Mouse (Mus musculus) ovary, postnatal 14 days (tissue): Measurements from ENCODE around the gene D430042O09Rik.
A peak's percentile ranks its signal among the peaks of the same experiment; 100 is the strongest.
"Not testable (repeated sequence)": the region's sequence is repeated elsewhere in the genome, so short reads cannot be mapped to it uniquely, and the experiment has no call there.

Source experiments
- DNase-seq: peaks from one replicate; pipeline ENCODE4 v3.0.0; 2022; ENCODE audit warnings: low spot score

Gene D430042O09Rik

DNA sequence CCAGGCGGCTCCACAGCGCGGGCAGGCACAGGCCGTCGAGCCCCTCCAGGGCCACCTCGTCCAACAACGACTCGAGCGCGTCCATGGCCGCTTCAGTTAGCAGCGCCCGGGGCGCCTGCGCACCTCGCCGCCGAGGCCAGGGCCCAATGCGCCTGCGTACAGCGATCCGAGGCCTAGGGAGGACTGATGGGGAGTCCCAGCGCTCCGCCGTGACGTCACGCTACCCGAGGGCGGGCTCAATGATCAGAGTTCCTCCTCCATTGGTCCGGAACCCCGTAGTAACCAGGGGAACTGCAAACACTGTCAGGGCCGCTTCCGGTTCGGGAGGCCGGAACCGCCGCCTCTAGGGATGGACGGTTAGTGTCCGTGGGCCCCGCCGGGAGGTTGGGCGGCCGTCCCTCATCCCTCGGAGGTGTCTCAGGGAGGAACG, at the start of gene D430042O09Rik, which contains the start of gene Gtf3c1:
TSS of gene D430042O09Rik (plus strand) at position 296 of the 430 bp plus-strand sequence.
TSS of gene Gtf3c1 (minus strand) at position 188 of the 430 bp plus-strand sequence.
- peak; percentile 99 for DNase-seq

DNA sequence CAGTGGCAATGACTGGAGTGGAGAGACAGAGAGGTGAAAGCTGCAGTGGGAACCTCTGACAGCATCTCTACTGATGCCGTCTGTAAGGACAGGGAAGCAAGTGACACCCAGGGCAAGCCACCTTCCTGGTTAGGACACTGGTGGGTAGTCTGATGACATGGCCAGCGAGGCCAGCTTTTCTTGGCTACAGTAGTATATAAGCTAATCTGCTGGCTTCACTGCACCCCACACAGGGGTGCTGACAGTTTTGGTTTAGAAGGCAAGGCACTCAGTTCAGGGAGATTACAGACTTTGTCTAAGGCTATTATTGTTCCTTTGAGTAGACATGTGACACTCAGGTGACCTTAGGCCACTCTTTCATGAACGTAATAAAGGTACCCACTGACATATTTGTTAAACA, 44.0 kb upstream of the D430042O09Rik start:
- no peak for DNase-seq

DNA sequence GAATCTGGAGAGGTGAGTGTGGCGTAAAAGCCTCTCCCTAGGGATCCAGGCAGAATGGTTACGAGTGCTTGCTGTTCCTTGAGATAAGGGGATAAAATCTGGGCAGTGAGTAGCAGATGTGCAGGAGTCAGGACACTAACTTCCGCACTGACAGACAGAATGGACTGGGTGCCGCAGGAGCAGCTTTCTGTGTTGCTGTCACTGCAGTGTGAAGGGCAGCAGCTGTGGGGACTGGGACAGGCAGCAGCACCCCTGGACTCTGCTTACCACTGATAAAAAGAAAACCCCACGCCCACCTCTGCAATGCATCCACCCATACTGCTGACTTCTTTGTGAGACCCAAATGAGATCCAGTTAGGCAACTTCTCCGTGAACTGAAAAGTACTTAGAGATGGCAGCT, 36.8 kb upstream of the D430042O09Rik start:
- DNase-seq = no peak

DNA sequence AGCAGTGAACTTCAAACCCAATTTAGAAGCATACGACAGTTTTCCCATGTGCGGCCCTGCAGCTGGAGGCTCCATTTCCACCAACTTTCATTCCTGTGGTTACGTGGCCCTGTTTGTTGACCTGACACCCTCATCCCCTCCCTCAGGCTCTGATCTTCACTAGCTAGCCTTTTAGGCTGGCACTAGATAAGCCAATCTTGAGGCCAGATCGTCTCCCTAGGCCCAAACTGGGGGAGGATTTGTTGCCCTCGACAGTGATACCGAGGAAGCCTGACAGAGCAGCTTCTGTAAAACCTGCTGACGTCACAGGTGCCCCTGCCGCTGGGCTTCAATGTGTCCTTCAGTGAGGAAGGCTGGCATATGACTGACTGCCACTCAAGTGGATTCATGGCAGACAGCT, 36.3 kb upstream of the D430042O09Rik start:
- DNase-seq = no peak

DNA sequence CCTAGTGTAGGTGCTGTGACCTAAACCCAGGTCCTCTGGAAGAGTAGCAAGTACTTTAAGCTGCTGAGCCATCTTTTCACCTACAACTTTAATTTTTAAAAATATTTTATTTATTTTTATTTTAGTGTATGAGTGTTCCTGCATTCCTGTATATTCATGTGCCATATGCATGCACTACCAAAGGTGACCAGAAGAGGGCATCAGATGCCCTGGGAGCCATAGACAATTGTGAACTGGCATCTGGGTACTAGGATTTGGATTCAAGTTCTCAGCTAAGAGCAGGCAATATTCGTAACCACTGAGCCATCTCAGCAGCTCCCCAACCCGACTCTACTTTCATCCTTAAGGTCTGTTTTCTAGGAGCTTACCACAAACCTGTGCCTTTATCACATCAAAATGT, 32.8 kb upstream of the D430042O09Rik start:
- DNase-seq = peak; percentile 42

DNA sequence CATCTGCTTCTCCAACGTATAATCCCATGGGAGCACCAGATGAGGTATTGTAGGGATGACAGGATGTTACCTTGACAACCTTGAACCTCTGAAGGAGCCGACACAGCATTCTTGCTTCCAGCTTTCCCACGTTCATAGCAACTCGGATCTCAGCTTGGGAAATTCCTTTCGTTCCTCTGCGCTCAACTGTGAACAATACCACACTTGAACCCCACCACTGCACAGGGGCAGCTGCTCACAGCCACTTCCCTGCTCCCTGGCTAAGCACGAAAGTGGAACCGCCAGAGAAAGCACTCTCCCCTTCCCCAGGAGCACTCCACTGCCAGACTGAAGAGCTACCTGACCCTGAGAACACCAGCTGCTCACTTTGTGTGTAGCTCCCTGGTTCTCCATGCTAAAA, 28.9 kb upstream of the D430042O09Rik start:
- DNase-seq = no peak

DNA sequence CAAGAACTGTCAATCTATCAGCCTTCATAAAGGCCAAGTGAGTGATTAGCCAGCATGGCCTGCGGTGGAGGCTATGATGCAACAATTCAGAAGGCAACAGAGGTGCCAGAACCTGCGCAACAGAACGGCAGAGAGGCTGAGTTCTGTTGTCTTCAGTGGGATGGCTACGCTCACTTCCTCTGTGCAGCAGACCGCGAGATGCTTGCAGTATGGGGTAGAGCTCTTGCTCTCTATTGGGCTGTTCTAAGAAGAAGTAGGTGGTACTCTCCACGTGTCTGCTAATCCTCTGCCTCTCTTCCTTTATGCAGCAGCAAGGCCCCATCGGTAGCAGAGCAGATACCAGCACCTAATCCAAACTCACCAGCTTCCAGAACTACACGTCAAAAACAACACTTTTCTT, 27.8 kb upstream of the D430042O09Rik start:
- no peak for DNase-seq

DNA sequence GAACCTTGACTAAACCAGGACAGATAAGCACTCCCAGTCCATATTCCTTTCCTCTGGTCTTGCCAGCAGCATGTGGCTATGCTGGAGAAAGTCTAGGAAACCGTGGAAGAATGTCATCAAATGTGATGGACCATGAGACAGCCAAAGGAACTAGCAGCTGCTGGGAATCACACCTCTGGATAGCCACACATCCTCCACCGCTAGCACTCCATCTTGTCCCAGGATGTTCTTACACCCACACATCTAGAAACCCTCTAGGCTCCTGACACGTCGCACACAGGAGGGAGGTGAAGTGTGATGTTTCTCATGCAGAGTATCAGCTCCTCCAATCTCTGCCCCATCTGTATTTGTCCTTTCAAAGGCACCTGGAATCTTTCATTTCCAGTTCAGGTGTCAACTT, 17.2 kb upstream of the D430042O09Rik start:
- no peak for DNase-seq

DNA sequence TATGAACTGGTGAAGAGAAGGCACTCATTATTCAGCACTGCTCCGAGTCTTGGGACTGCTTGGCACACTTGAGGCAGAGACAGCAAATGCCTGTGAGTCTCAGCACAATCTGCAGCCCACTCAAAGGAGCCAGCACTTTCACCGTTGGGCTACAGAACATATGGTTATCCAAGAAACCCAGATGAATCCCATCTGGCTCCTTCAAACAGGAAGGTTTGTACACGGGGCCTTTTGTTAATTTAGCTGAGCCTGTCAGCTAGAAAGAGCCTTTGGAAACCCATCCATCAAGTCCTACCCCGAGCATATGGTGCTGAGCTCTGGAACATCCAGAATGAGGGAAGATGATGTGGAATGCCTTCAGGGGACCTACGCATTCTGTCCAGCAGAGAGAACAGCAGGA, 13.6 kb upstream of the D430042O09Rik start:
- no peak for DNase-seq

DNA sequence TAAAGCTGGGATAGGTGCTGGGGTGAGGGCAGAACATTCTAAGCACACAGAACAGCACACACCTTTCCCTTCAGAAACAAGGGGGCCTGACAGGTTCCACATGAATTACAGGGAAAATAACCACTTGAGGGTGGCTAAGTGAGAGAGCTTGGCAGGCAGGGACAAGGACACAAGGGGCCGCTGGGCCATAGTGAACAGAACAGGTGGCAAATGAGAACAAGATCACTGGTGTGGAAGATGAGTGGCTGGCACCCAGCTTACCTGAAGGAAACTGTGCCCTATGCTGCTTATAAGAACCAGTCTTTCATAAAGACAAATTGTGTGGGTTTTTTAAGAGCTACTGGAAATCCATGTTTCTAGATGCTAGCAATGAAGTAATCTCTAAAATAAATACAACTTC, 4.9 kb upstream of the D430042O09Rik start:
- no peak for DNase-seq

DNA sequence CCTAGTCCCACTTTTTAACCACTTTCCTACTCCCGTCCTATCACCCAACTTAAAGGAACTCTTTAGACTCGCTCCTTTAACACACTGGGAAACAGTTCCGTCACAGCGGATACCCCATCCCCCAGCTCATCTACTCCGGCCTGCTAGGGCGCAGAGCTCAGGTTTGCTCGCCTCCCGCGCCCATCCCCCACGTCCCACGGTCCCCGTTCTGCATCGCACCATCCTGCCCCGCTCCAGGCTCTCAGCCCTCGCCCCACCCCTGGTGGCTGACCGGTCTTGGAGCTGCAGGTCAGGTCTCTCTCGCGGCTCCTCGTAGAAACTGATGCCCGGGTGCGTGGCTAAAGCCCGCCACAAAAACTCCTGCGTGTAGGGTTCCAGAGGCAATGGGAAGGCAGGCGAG, 502 bp upstream of the D430042O09Rik start:
- DNase-seq = peak; percentile 61

DNA sequence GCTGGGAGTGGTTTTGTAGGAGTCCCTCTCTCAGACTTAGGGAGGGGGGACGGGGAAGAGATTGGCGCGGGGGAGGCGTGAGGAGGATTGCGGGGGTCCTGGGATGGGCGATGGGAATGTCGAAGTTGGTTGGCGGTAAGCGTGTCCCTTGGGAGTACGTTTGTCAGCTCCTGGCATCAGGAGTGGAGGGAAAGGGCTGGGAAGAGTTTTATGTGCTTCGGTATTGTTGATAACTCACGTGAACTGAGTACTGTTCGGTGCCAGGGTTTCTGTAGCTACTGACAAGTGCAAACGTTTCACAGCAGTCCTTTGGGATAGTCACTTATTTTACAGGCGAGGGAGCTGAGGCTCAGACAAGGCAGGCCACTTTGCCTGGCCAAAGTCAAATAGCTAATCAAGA, 412 bp downstream of the D430042O09Rik start:
- DNase-seq = no peak

DNA sequence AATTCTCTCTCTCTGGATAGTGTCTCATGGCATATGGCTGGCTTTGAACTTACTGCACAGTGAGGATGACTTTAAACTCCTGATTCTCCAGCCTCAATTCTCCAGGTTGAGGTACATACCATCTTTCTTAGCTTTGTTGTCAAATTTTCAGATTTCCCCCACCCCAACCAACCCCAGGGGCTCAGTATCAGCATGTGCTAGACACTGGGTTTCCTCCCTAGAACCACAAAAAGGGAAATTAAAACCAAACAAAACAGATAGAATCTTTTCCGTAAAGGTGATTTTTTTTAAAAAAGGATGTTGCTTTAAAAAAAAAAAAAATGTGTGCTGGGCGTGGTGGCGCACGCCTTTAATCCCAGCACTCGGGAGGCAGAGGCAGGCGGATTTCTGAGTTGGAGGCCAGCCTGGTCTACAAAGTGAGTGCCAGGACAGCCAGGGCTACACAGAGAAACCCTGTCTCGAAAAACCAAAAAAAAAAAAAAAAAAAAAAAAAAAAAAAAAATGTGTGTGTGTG, 5.9 kb downstream of the D430042O09Rik start:
- not testable (repeated sequence) for DNase-seq

DNA sequence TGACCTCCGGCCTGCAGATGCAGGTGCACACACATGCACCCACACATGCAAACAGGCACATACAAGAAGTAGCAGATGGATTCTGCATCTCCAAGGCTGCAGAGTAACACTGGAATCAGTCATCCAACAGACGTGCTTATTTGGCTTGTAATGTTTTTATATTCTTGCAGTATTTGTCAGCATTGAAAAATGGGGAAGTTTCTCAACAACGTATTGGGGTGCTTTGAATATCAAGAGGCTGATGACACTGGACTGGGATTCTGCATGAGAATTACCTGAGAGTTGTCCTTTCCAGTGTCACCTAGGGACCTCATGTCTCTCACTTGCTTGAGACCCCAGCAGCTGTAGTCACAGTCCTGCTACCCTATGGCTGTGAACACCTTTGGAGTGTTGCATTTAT, 7.1 kb downstream of the D430042O09Rik start:
- no peak for DNase-seq

DNA sequence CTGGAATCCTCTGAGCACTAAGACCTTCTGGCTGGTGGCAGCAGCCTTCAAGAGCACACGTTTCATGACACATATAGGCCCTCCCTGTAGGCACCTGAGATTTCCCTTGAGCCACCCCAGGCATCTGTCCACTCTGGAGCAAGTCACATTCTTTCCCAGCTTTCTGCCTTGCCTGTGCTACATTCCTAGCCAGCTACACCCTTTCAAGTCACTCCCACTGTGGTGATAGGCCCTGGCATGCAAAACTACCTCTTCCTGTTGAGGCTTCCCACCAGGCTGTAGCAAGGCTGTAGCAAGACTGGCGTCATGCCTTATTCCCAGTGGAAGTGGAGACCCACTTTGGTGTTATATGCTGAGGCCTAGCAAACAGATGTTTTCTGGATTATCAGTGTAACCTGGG, 9.0 kb downstream of the D430042O09Rik start:
- no peak for DNase-seq

DNA sequence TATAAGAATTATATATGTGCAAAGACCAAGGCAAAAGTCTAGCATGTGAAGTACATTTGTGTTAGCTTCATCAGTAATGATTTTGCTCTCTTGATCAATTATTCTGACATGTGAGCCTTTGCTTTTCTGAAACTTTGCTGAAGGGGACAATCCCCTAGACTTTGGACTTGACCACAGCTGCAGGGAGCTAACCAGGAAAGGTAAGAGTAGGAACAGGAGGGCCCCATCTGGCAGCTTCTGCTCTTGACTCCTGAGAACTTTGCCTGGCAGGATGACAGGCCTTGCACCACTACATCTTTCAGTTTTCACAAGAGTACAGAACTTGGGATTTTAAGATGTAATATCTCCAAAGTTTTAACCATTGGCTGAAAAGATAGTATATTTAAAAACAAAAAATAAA, 9.9 kb downstream of the D430042O09Rik start:
- no peak for DNase-seq

DNA sequence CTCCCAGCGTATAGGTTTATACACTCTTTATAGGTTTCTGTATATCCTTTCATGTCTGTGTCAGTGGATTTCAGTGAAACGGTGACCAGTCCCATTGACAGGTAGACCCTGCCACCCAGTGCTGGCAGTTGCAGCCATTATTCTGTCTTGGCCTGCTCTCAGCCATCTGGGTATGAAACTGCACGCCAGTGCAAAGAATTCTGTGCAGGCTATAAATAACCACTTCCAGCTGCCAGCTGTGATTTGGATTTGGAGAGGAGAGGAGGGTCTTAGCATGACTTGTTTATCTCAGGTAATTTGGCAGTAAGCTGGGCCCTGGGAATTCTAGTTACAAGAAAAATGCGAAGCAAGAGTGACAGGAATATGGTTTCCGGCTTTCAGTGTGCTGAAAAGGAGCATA, 12.7 kb downstream of the D430042O09Rik start:
- no peak for DNase-seq

DNA sequence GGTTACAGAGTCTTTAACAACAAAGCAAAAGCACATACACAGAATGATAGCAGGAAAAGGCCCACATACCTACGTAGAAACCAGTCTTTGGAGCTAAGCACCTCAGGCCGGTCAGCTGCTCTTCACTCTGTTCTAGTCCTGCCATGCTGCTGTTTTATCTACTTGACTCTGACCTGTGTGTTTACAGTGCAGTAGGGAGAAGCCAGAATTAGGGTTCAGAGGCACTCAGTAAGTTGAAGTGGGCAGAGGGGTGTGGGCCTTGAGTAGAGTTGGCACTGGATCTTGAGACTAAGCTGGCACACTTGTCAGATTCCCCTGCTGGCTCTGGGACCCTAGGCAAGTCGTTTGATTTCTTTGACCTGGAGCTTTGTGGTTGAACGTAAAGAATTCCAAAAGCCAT, 13.3 kb downstream of the D430042O09Rik start:
- no peak for DNase-seq

DNA sequence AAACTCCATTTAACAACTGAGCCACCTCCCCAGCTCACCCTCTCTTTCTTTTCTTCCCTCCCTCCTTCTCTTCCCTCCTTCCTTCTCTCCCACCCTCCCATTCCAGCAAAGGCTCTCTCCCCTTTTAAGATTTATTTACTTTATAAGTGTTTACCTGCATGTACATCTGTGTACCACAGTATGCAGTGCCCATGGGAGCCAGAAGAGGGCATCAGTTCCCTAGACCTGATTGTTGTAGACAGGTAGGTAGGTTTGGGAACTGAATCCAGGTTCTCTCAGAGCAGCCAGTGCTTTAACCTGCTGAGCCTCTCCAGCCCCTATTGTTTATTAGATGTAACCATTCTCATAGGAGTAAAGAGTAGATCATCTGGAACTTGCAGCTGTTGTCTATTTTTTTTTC, 14.4 kb downstream of the D430042O09Rik start:
- DNase-seq = no peak

DNA sequence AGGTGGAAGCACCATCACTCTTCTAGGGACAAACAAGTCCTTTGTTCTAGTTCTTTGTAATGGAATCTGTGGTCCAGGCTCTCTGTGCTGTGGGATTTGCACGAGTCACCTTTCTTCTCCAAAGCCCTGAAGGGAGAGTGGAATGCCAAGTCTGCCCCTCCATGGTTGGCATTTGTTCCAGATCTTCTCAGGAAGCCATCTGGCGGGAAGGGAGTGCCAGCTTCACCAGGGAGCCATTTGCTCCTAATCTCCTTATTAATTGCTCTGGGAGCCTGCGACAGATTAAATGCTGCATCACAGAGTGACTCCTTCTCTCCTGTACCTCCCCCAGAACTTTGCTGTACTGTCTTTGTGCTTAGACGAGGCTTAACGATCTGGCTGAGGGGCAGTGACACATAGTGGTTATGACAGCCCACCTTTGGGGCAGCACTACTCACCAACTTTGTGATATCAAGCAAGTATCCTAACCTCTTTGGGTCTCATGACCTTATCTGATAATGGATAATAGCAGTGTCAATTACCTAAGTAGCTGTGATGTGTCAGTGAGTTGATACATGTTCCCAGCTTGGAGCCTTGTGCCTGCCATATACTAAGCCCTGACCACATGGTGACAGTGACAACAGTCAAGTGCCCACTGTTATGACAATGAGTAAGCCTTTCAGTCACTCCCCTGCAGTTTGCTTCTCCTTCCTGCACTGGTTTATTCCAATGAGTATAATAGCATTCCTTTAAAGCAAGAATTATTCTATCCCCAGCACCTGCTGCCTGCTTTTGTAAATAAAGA, 15.7 kb downstream of the D430042O09Rik start:
- no peak for DNase-seq

DNA sequence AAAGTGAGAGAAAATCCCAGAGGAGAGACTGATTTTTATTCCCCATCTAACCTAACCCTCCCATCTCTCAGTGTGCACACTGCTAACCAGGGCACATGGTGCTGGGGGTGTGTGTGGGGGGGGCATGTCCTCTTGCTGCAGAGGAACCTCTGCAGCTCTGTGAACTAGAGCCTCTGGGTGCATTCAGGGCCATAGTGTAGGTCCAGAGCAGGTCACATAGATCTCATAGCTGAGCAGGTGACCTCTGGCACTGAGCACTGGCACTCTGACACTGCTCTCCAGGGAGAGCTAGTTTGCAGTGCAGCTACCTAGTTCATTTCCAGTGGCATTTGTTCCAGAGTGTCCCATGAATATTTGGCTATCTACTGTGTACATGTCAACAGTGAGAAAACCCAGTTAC, 24.0 kb downstream of the D430042O09Rik start:
- no peak for DNase-seq

DNA sequence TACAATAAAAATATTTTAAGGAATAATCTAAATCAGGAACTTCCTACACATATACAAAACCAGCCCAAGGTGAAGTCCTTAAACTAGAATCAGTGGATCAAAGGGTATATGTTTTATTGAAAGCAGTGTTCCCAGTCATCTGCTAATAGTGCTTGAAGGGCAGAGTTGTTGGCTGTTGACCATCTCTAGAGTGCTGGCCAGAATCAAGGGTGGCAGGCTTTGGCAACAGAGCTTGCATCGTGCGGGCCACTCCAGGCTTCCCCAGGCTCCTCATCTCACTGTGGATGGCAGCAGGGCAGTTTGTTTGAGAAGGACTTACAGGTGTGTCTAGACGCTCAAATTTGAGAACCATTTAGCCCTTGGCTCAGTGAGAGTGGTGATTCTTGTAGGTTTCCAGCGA, 26.1 kb downstream of the D430042O09Rik start:
- DNase-seq = no peak

DNA sequence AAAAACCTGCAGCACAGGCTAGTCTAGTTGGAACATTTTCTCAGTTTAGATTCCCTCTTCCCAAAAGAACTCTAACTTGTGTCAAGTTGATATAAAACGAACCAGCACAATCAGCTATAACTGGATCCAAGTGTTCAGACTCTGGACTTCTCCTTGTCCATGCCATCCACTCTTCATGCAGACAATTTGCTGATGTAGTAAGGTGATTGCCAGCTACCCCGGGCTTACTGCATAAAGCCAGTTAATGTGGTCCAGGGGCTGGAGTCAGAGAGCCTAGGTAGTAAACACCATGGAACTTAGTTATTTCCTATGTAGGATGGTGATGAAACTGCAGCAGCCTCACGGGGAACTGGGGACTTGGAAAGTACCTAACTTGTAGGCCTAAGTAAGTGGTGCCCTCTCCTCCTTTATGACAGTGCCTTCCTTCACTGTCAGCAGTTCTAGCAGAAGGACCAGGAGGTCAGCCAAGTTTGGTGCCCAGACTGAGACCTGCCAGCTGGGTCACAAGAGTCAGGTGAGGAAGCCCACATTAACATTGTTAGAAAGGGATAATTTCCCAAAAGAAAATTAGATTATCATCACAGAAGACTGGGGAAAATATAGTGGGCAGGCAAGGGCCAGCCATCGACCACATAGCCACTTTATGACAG, 28.8 kb downstream of the D430042O09Rik start:
- no peak for DNase-seq
